Mouse (Mus musculus) CH12.LX (cell line): ENCODE measurements around the gene Zfp334. TPM values are rescaled to one million over a fixed set of nuclear protein-coding genes. Genes with fewer than 3 reads are reported as not detected.

Experiments used
- DNase-seq: peaks from one replicate; pipeline ENCODE4 v3.0.0-alpha.2; 2013; ENCODE audit errors: extremely low read depth
- H3K27ac ChIP-seq: 2 replicates; pipeline ENCODE4 v1.5.1; 2012; ENCODE audit warnings: low read depth, mild to moderate bottlenecking, control low read depth, moderate library complexity; ENCODE audit not compliant: insufficient read depth
- H3K27me3 ChIP-seq: replicated peaks from 2 replicates; pipeline ENCODE3; 2012; ENCODE audit warnings: inconsistent platforms
- H3K36me3 ChIP-seq, 2 experiments: replicated peaks in 1 of 2; 2 replicates each; pipeline versions ENCODE3 to v1.6.1; 2012; ENCODE audit warnings: inconsistent platforms in 1 of 2, low read length in 1 of 2, mild to moderate bottlenecking in 1 of 2, mixed read lengths in 1 of 2, moderate library complexity in 1 of 2; ENCODE audit not compliant: control insufficient read depth in 1 of 2, insufficient read depth in 1 of 2
- H3K4me1 ChIP-seq, 2 experiments: 2 replicates each; pipeline ENCODE4 v1.6.1; 2012; ENCODE audit warnings: inconsistent platforms in 1 of 2, moderate library complexity in 1 of 2; ENCODE audit not compliant: insufficient read depth in 2 of 2, control insufficient read depth in 1 of 2
- H3K4me2 ChIP-seq: 2 replicates; pipeline ENCODE4 v1.6.1; 2012; ENCODE audit warnings: low read depth, mild to moderate bottlenecking, control low read depth; ENCODE audit not compliant: poor library complexity, insufficient read depth, severe bottlenecking
- H3K4me3 ChIP-seq, 3 experiments: fragments of 150-350 bp in 1 of 3; sonication (generic) in 1 of 3; replicated peaks in 1 of 3; 2 replicates each; pipeline versions ENCODE3 to v1.5.1; 2011 to 2012; ENCODE audit warnings: low read depth in 2 of 3, low read length in 2 of 3, mild to moderate bottlenecking in 2 of 3, moderate library complexity in 2 of 3, control low read depth in 1 of 3, improper control_type of control experiment in 1 of 3, inconsistent platforms in 1 of 3, mixed read lengths in 1 of 3; ENCODE audit not compliant: poor library complexity in 1 of 3
- H3K79me2 ChIP-seq: replicated peaks from 2 replicates; pipeline ENCODE4 v1.6.1; 2012; ENCODE audit warnings: mild to moderate bottlenecking, moderate library complexity; ENCODE audit not compliant: control insufficient read depth, poor library complexity, insufficient read depth, severe bottlenecking; ENCODE audit errors: extremely low read depth
- H3K9ac ChIP-seq: 2 replicates; pipeline ENCODE4 v1.6.1; 2012; ENCODE audit warnings: low read depth, mild to moderate bottlenecking, control low read depth, moderate library complexity; ENCODE audit not compliant: insufficient read depth
- H3K9me3 ChIP-seq: replicated peaks from 2 replicates; pipeline ENCODE3; 2012; ENCODE audit warnings: low read length, inconsistent platforms, mixed read lengths
- CHD2 ChIP-seq: IDR thresholded peaks from 2 replicates; pipeline ENCODE4 v1.6.1; 2011; ENCODE audit warnings: low read length, improper control_type of control experiment
- CTCF ChIP-seq, 2 experiments: IDR thresholded peaks in 1 of 2; conservative IDR thresholded peaks in 1 of 2; 2 replicates each; pipeline ENCODE4 v1.5.1; 2011 to 2012; ENCODE audit warnings: low read depth in 2 of 2, low read length in 2 of 2, improper control_type of control experiment in 1 of 2, inconsistent platforms in 1 of 2, mild to moderate bottlenecking in 1 of 2, moderate library complexity in 1 of 2
- EP300 ChIP-seq: IDR thresholded peaks from 2 replicates; pipeline ENCODE4 v1.6.1; 2011; ENCODE audit warnings: low read length, improper control_type of control experiment
- GABPA ChIP-seq: IDR thresholded peaks from 2 replicates; pipeline ENCODE4 v1.6.1; 2012; ENCODE audit warnings: low read depth, low read length, improper control_type of control experiment, inconsistent platforms; ENCODE audit not compliant: insufficient replicate concordance
- JUN ChIP-seq: IDR thresholded peaks from 2 replicates; pipeline ENCODE4 v1.6.1; 2011; ENCODE audit warnings: low read depth, mild to moderate bottlenecking, low read length, improper control_type of control experiment, moderate library complexity; ENCODE audit not compliant: insufficient read depth
- KAT2A ChIP-seq: IDR thresholded peaks from 2 replicates; pipeline ENCODE4 v1.6.1; 2012; ENCODE audit warnings: low read length, improper control_type of control experiment, inconsistent platforms; ENCODE audit not compliant: insufficient replicate concordance
- MXI1 ChIP-seq: IDR thresholded peaks from 2 replicates; pipeline ENCODE4 v1.6.1; 2011; ENCODE audit warnings: mild to moderate bottlenecking, low read depth, low read length, improper control_type of control experiment
- MYC ChIP-seq: IDR thresholded peaks from 2 replicates; pipeline ENCODE4 v1.6.1; 2011; ENCODE audit warnings: low read depth, mild to moderate bottlenecking, improper control_type of control experiment, low read length
- NRF1 ChIP-seq: IDR thresholded peaks from 2 replicates; pipeline ENCODE4 v1.6.1; 2014; ENCODE audit warnings: low read depth, mild to moderate bottlenecking, inconsistent platforms, low read length, improper control_type of control experiment, moderate library complexity
- PAX5 ChIP-seq: IDR thresholded peaks from 2 replicates; pipeline ENCODE4 v1.6.1; 2012; ENCODE audit warnings: low read length, inconsistent platforms, mixed read lengths
- POLR2AphosphoS2 ChIP-seq: IDR thresholded peaks from 2 replicates; pipeline ENCODE4 v1.6.1; 2011; ENCODE audit warnings: low read depth, low read length, improper control_type of control experiment
- RAD21 ChIP-seq: IDR thresholded peaks from 2 replicates; pipeline ENCODE4 v1.6.1; 2011; ENCODE audit warnings: low read depth, mild to moderate bottlenecking, low read length, improper control_type of control experiment, moderate library complexity
- RCOR1 ChIP-seq: conservative IDR thresholded peaks from 2 replicates; pipeline ENCODE4 v1.6.1; 2012; ENCODE audit warnings: low read depth, mild to moderate bottlenecking, inconsistent platforms, low read length, improper control_type of control experiment
- SIN3A ChIP-seq: IDR thresholded peaks from 2 replicates; pipeline ENCODE4 v1.6.1; 2012; ENCODE audit warnings: low read length, improper control_type of control experiment, inconsistent platforms
- SMC3 ChIP-seq: IDR thresholded peaks from 2 replicates; pipeline ENCODE4 v1.6.1; 2011; ENCODE audit warnings: low read depth, low read length, improper control_type of control experiment
- TCF12 ChIP-seq: IDR thresholded peaks from 2 replicates; pipeline ENCODE4 v1.6.1; 2014; ENCODE audit warnings: low read depth, mild to moderate bottlenecking, inconsistent platforms, low read length, improper control_type of control experiment
- UBTF ChIP-seq: IDR thresholded peaks from 2 replicates; pipeline ENCODE4 v1.6.1; 2012; ENCODE audit warnings: low read depth, mild to moderate bottlenecking, inconsistent platforms, low read length, improper control_type of control experiment, moderate library complexity
- USF1 ChIP-seq: IDR thresholded peaks from 2 replicates; pipeline ENCODE4 v1.6.1; 2014; ENCODE audit warnings: low read depth, mild to moderate bottlenecking, inconsistent platforms, low read length, improper control_type of control experiment
- USF2 ChIP-seq: conservative IDR thresholded peaks from 2 replicates; pipeline ENCODE4 v1.6.1; 2011; ENCODE audit warnings: low read depth, low read length, improper control_type of control experiment
- dilution Hi-C: fragments of 300-500 bp; cut with MboI; formaldehyde crosslinking; loops from 2 replicates; pipeline ENCODE4 v1.14.3; 2020; ENCODE audit warnings: low sequenced_read_pairs; ENCODE audit not compliant: extremely low pct_unique_long_range_greater_than_20kb, extremely low pct_ligation_motif_present
- in situ Hi-C: fragments of 300-500 bp; cut with MboI; formaldehyde crosslinking; loops from 3 replicates; pipeline ENCODE4 v1.14.3; 2019; ENCODE audit warnings: low sequenced_read_pairs, low pct_ligation_motif_present, low pct_unique_long_range_greater_than_20kb, mixed read lengths
- polyA plus RNA-seq: library from polyadenylated mRNA; unstranded; fragments of >175 nt; gene quantifications from 2 replicates; pipeline ENCODE4 v1.2.1, GENCODE M21; 2012; ENCODE audit warnings: low read depth; ENCODE audit not compliant: insufficient read length
- total RNA-seq, 2 experiments: library from RNA; depleted of rRNA; stranded (reverse); fragments of 300-350 nt in 1 of 2; fragments of >200 nt in 1 of 2; gene quantifications; 2 replicates each; pipeline ENCODE4 v1.2.3; 2012 to 2014

Zfp334 gene
- total and polyA plus RNA-seq, 3 experiments = not detected

DNA sequence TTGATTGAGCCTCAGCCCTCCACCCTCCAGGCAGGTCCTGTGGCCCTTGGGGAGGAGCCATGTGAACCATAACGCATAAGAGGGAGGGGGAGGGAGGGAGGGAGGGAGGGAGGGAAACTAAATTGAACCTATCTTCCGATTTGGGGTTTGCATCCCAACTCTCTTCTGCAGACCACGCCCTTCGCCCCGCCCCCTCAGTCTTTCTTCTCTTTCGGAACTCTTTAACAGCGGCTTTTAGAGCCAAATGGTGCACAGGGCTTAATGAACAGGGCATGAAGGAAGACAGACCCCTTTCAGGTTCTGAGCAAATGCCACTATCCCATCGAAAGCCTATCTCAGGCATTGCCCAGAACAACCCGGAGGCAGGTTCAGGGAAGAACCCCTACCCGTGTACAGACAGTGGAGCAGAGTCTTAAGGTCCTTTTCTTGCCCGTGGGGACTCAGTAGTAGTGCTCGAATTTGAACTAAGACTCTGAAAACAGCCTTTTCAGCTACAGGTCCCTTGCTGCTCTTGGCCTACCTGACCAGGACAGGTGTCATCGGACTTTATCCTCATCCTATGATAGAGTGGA is 20.1 kb downstream of the Zfp334 start:
- H3K27ac ChIP-seq = no peak overlapping the region
- H3K9ac ChIP-seq = no peak overlapping the region
- in situ Hi-C loops (loop anchor here (10.0 kb wide), 2 partner anchors 107 to 423 kb away; partner anchors contain the start of genes Mmp9 and Slc13a3), dilution Hi-C loops (no loop called here)
- peaks cover 4% of the 10 kb centered on the region for H3K9me3 ChIP-seq
- H3K4me2 ChIP-seq = no peak overlapping the region
- no peaks in the 10 kb centered on the region for H3K79me2 ChIP-seq
- no peak for DNase-seq
- peaks cover 56% of the 10 kb centered on the region for H3K27me3 ChIP-seq
- no peaks in the 10 kb centered on the region for H3K36me3 ChIP-seq
- TF ChIP-seq TCF12 = no peak
- H3K4me3 ChIP-seq = no peak overlapping the region
- H3K4me1 ChIP-seq = peaks cover 3 to 7% of the 10 kb centered on the region in 2 experiments; a peak in 1 of 4 replicates

GRCm38 (mm10) chr2:165367047-165367520 is 21.0 kb downstream of the Zfp334 start:
- TF ChIP-seq SIN3A (no peak), MXI1 (no peak), SMC3 (no peak), RCOR1 (no peak), USF2 (no peak), MYC (no peak), KAT2A (no peak), EP300 (no peak), TCF12 (no peak), POLR2AphosphoS2 (no peak), RAD21 (no peak), CTCF (conservative IDR thresholded peaks at IDR 0.05 in 1 of 2, IDR thresholded peaks at IDR 0.05 in 1 of 2; ENCODE audit: low read depth in 2 of 2, low read length in 2 of 2) (no peak), NRF1 (no peak), PAX5 (no peak), UBTF (no peak), CHD2 (no peak), GABPA (no peak), USF1 (no peak), JUN (no peak)
- dilution Hi-C loops = no loop called here
- peaks cover 59% of the 10 kb centered on the region for H3K27me3 ChIP-seq
- H3K4me3 ChIP-seq = no peak overlapping the region
- H3K79me2 ChIP-seq = no peaks in the 10 kb centered on the region
- no peak overlapping the region for H3K9ac ChIP-seq
- peak; percentile 3 for DNase-seq
- H3K36me3 ChIP-seq = no peaks in the 10 kb centered on the region
- no peak overlapping the region for H3K27ac ChIP-seq
- peaks cover 7% of the 10 kb centered on the region for H3K9me3 ChIP-seq
- no peak overlapping the region for H3K4me2 ChIP-seq
- in situ Hi-C loops = loop anchor here (10.0 kb wide), 2 partner anchors 108 to 422 kb away; partner anchors contain the start of genes Mmp9 and Slc13a3
- H3K4me1 ChIP-seq = peaks cover 3 to 7% of the 10 kb centered on the region in 2 experiments; a peak in 1 of 4 replicates
